Mouse (Mus musculus): ENCODE data around the gene St6gal1.
"Not testable (repeated sequence)": the region's sequence is repeated elsewhere in the genome, so short reads cannot be mapped to it uniquely, and the experiment has no call there.

St6gal1 gene

GRCm38 (mm10) chr16:23224671-23225068 is at the start of gene St6gal1:
TSS of gene St6gal1 (plus strand) at chr16:23224740.
- DNase-seq (ENCODE audit: low read depth, low spot score) = no peak

DNA sequence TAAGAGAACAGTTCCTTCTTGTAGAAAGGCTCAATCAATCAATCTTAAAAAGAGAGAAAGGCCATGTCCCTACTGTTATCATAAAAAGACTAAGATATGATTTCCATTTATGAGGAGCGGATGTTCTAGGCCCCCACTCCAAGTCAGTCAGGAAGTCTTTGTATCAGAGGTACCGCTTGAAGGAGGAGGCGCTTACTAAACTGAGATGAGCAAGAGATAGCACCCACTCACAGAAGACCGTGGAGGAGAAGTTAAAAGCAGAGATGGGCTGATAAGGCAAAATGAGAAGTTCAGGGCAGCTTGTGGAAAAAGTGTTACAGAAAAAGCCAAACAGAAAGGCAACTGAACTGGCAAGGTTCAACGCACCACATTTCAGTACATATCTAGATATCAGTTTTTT is 49.7 kb upstream of the St6gal1 start:
- no peak for DNase-seq (ENCODE audit: low read depth, low spot score)

GRCm38 (mm10) chr16:23175956-23176355 is 48.6 kb upstream of the St6gal1 start:
- no peak for DNase-seq (ENCODE audit: low read depth, low spot score)

DNA sequence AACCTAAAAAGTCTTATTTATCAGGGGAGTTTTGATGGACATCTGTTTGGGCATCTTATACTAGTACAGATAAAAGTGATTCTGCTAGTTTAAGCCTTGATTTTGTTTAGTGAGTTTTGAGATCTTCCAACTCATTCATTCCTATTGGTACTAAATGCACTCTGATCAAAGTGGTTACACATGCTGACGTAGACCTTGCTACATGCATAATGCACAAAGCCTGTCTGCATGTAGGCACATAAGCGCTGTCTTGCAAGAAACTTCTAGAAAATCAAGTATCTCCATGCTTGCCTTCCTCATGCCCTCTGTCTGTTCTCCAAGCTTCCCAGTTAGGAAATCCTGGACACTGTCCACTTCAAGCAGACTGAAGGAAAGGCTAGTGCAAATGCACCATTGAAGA is 46.7 kb upstream of the St6gal1 start:
- DNase-seq (ENCODE audit: low read depth, low spot score) = no peak

- DNase-seq (ENCODE audit: low read depth, low spot score) = no peak
Observed at GRCm38 (mm10) chr16:23178796-23179195, 45.7 kb upstream of the St6gal1 start.

- not testable (repeated sequence) for DNase-seq (ENCODE audit: low read depth, low spot score)
Observed at GRCm38 (mm10) chr16:23179436-23179835, 45.1 kb upstream of the St6gal1 start.

GRCm38 (mm10) chr16:23181054-23181453 is 43.5 kb upstream of the St6gal1 start:
- DNase-seq (ENCODE audit: low read depth, low spot score) = no peak

GRCm38 (mm10) chr16:23181487-23181886 is 43.1 kb upstream of the St6gal1 start:
- DNase-seq (ENCODE audit: low read depth, low spot score) = no peak

DNA sequence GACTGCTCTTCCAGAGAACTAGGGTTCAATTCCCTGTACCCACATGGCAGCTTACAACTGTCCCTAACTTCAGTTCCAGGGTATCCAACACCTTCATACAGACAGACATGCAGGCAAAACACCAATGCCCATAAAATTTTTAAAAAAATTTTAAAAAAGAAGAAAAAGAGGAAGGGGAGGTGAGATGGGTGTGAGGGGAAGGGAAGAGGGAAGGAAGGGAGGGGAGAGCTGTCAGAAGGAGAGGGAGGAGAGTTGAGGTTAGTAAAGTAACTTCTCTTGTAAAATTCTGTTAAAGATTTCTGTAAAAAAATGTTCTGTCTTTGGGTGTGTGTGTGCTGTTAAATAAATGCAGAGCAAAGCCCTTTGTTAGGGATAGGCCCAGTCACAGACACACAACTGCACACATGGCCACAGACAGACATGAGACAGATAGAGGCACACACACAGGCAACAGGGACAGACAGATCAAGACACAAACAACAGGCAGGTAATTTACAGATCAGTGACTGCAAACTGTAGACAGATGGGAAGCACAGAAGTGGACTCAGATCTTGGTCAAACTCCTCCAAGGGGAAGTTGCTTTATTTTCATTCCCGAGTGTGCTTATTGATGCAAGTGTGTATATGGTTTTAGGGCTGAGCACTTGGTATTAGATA is 42.5 kb upstream of the St6gal1 start:
- no peak for DNase-seq (ENCODE audit: low read depth, low spot score)

DNA sequence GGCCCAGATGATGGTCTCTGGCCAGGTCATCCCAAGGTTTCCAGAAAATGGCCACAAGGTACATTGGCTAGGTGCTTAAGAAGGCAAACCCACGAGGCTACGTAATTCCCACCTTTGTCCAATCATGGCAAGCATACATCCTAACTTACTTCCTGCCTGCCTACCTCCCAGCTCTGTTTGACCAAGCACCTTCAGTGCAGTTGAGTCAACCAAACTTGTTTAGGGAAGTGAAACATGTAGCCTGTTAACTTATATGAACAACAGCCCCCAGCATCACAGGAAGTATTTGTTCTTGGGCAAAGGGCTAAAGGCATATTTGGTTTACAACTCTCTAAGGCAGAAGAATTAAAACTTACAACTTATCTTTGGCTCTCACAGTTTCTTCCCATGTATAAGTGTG is 38.7 kb upstream of the St6gal1 start:
- no peak for DNase-seq (ENCODE audit: low read depth, low spot score)

- no peak for DNase-seq (ENCODE audit: low read depth, low spot score)
Observed at GRCm38 (mm10) chr16:23186418-23186817, 38.1 kb upstream of the St6gal1 start.

GRCm38 (mm10) chr16:23187983-23188382 is 36.6 kb upstream of the St6gal1 start:
- no peak for DNase-seq (ENCODE audit: low read depth, low spot score)

GRCm38 (mm10) chr16:23189612-23190011 is 34.9 kb upstream of the St6gal1 start:
- no peak for DNase-seq (ENCODE audit: low read depth, low spot score)

GRCm38 (mm10) chr16:23191560-23192242 is 32.8 kb upstream of the St6gal1 start:
- DNase-seq (ENCODE audit: low read depth, low spot score) = no peak

- DNase-seq (ENCODE audit: low read depth, low spot score) = no peak
Observed at GRCm38 (mm10) chr16:23195618-23196017, 28.9 kb upstream of the St6gal1 start.

DNA sequence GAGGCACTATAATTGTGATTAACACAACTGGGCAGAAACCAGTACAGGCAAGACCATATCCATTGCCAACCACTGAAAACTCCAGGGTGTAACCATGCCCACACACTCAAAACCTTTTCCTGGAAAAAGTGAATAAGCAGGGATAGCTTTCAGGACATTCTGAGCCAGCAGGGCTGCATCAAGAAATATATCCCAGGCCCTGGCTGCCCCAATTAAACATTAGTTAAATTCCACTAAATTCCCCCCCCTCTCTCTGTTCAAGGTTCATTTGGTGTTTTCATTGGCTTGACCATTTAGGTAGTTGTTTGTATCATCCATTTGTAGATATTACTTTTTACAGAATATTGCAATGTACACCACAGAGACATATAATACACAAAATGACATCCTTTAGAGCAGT is 28.2 kb upstream of the St6gal1 start:
- DNase-seq (ENCODE audit: low read depth, low spot score) = no peak

- no peak for DNase-seq (ENCODE audit: low read depth, low spot score)
Observed at GRCm38 (mm10) chr16:23196791-23197190, 27.7 kb upstream of the St6gal1 start.

DNA sequence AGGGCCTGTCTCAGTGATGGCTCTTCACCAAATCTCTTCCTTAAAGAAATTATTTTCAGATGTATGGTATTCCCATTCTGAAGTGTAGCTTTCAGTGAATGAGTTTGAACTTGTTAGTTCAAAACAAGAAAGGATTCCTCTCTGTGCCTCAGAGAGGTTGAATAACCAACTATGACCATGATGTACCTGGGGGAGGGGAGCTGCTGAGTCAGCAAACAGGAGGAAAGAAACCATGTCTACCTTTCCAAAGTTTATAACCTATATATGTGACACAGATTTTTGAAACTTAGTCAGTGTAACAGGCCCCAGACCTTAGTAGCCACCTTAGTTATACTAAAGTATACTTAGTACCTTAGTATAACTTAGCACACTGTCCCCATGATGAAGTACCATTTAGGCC is 23.0 kb upstream of the St6gal1 start:
- DNase-seq (ENCODE audit: low read depth, low spot score) = no peak

DNA sequence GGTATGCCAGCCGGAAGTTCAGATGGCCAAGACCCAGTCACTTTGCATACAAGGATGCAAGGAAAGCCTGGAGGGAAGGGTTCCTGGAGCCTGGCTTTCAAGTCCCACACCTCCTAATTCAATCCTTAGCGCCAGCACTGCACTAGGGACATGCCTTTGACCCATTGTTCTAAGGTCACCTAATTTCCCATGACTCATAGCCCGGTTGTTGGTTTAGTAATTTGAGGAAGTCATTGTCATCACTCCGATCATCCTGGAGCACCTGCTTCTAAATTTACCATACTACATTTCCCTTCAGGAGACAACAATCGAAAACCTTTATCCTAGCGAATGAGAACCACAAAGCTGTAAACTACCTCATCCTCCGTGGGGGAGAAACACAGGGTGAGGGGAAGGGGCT is 10.2 kb upstream of the St6gal1 start:
- DNase-seq (ENCODE audit: low read depth, low spot score) = no peak

DNA sequence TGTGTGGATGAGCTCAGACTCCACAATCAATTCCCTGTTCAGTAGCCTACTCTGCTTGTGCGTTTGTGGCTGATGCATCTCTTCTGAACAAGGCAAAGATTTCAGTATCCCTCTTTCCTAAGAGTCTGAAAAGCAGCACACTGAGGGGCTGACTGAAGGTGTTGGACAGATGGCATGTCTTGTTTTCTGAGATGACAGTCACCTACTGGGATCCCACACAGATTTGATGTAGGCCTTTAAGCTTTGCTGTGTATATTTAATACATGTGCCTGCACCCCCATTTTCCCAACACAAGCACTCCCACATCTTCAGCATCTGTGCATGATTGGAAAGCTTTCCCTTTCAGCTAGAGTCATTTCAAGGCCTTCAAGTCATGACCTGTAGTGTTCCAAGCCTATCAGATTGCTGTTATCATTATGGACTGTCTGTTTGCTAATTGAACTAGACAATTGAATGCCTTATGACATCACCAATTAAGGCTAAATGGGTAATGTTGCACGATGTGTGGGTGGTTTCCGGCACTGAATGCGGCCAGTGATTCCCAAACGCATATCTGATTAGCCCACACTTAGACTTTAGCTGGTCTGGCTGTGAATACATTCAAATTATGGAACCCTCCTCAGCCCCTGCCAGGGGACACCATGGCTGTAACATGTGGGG is 9.2 kb upstream of the St6gal1 start:
- DNase-seq (ENCODE audit: low read depth, low spot score) = no peak

- no peak for DNase-seq (ENCODE audit: low read depth, low spot score)
Observed at GRCm38 (mm10) chr16:23216366-23216765, 8.2 kb upstream of the St6gal1 start.

GRCm38 (mm10) chr16:23218313-23218712 is 6.2 kb upstream of the St6gal1 start:
- DNase-seq (ENCODE audit: low read depth, low spot score) = no peak
